Mouse (Mus musculus): ENCODE results near the gene Slc37a1.

The Slc37a1 gene

DNA sequence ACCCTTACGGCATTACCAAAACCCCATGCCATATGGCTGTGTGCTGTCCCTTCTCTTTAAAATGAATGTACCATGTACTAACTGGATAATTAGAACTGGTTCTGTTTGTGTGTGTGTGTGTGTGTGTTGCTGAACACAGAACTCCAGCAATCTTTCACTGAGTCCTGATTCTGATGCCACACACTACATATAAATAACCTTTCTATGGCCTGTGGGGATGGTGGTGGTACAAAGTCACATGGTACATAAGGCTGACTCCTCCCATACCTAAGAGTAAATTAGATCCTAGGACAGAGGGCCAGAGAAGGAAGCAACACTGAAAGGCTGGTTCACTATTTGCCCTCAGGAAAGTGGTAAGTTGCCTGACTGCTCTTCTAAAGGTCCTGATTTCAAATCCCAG, at the start of gene Slc37a1:
Gene Slc37a1, plus strand, starts transcription at position 301 of the 400 bp plus-strand sequence.
- DNase-seq: no peak

DNA sequence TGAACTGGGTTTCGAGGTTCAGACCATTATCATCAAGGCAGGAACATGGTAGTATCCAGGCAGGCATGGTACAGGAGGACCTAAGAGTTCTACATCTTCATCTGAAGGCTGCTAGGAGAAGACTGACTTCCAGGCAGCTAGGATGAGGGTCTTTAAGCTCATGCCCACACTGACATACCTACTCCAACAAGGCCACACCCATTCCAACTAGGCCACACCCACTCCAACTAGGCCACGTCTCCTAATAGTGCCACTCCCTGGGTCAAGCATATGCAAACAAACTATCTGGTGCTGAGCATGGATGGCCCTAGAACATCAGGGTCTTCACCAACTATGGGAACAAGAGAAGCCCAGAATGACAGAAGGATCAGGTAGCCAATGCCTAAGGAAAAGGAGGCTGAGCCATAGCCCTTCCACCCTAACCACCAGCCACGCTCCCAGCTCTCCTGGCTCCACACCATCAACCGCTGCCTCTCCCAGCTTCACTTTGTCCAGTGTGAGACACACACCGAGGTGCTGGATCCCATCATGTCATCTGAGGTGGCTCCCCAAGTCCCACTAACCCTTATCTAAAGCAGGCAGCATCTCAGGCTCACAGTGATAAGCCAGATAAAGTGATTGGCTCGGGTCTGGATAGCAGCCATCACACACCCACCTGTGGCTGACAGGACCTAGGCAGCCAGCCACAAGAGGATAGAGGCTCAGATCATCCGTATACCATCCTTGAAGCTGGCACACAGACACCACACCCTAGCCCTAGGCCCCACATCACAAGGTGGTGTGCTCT, 48.2 kb upstream of the Slc37a1 start:
- DNase-seq: no peak

DNA sequence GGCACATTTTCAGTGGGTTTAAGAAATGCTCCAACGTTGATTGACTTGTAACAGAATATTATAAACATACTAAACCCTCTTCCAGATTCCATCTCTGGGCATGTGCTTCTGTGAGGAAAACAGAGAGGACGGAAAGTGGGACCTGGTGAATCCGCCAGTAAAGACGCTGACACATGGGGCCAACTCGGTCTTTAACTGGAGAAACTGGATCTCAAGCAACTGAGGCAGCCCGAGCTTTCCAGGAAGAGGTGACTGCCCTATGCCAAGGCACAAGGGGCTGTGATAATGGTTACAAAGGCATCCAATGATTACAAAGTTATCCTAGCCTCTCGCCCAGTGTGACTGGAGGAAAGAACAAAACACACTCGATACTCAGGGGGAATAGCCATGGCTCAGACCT, 45.4 kb upstream of the Slc37a1 start:
- DNase-seq: no peak

DNA sequence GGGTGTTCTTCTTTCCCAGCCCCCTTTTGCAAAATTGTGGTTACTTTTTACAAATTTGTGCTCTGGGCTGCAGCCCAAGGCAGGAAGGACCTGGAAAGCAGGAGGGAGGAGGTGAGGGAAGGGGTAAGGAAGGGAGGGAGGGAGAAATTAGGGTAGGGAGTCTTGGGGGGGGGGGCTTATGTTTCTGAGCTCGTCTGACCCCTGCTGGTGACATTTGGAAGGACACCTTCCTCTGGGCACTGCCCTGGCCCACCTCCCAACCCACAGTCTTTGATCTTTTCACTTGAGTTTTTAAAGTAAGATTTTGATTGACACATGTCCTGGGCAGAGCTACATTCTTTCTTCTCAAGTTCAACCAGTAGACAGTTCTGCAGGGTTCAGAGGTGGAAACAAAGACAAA, 43.8 kb upstream of the Slc37a1 start:
- DNase-seq: peak in 1 of 2 experiments; percentile 48

DNA sequence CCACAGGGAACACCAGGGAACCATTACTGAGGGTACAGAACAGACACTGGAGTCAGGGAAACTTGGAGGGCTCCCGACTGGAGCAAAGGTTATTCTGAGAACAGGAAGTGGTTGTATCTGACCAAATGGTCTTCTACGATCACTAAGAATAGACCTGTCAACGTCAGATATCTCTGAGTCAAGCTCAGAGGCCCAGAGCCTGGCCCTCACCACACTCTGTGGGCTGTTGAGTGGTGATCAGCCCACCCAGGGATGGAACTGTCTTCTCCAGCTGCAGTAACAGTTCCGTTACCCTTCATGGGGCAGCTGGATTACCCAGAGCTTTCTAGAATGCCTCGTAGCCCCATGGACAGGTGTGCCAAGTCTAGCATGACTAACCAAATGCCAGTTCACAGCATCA, 41.3 kb upstream of the Slc37a1 start:
- no peak for DNase-seq

DNA sequence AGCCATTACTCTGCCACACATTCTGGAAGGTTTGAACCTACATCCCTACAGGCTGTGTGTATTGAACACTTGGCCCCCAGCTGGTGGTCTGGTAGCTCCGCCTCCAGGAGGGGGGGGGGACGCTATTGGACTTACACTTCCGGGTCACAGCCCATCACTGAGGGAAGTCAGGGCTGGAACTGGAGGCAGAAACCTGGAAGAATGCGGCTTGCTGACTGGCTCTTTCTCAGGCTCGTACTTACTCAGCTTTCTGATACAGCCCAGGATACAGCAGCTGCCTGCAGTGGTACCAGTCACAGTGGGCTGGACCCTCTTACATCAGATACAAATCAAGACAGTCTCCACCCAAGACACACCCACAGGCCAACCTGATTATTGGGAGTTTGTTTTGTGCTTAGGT, 39.4 kb upstream of the Slc37a1 start:
- DNase-seq: no peak

DNA sequence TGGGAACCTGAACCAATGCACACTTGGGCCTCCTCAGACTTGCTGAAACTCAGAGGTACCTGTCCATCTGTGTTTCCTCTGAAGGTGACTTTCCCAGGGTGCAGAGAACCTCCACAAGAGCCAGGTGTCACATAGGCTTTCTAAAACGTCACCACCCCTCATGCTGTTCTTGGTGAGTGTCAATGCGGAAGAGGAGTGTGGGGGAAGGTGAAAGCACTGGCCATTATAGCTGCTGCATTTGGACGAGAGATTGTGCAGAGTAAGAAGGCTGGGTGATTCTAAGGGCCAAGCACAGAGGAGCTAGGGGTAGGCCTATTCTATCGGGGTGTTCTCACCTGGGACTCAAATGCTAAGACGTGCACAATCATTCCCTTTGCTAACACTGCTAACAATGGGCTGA, 32.6 kb upstream of the Slc37a1 start:
- no peak for DNase-seq

DNA sequence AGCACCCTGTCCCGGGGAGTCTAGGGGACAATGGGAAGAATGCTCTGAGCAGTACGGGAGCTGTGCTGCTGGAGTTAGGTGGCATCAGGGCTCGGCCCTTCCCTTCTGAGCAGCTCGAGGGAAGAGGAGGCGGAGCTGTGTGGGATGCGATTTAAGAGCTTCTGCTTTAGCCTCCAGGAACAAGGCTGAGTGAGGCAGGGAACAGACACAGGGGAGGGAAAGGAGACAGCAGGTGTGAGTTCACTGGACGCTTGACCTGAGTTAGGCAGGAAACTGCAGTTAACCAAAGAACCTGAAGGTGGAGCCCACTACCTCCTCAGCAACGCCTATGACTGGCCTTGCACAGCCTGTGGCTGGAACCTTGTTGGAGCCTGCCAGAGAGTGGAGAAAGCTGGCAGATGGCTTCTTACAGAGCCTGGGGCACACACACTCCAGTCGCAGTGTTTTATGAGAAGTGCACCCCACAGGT, 32.1 kb upstream of the Slc37a1 start:
- peak; percentile 91 to 95 for DNase-seq

DNA sequence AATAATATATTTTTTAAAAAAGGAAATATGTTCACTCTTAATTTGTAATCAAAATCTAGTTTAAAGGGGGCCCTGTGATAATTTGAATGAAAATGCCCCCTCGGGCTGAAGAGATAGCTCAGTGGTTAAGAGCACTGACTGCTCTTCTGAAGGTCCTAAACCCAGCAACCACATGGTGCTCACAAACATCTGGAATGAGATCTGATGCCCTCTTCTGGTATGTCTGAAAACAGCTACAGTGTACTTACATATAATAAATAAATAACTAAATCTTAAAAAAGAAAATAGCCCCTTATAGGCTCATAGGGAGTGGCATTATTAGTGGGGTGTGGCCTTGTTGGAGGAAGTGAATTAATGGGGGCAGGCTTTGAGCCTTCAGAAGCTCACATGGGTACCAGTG, 29.4 kb upstream of the Slc37a1 start:
- DNase-seq: no peak

DNA sequence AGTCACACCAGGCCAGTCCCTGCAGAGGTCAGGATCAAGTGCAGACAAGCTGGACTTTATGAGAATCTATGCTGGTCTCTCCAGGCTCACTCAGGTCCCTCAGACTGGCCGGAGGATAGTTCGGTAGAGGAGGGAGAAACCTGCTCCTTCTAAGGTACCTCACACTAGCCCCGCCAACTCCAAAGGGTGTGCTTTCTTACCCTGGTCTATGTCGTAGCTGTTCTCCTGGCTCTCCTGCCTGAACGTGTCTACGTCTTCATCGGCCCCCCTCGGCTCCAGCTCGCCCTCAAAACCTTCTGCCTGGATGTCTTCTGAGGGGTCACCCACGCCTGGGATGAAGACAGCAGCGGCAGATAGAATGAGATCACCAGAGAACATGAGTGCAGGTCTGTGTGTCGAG, 28.7 kb upstream of the Slc37a1 start:
- no peak for DNase-seq

DNA sequence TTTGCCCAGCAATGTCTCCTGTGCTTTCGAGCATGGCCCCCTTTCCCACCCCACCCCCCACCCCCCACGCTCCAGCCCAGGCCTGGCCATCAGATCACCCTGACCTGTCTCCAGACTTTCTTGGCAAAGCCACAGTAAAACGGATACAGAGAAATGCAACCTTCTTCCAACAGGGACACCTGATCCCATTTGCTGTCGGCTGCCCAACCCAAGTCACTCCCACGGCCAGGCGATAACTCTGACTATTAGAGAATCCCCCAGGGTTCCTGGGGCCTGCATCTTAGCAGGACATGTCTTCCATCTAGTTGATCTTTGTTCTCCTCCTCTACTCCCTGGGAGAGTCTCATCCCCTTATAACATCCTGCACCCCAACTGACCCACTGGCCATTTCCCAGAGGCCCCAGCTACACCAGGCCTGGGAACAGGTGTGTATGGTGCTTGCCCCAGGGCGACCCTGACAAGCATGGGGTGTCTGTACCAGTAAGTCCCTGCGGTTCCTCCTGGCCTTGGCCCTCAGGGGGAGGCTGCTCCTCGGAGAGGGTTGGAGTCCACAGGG, 28.2 kb upstream of the Slc37a1 start:
- DNase-seq: no peak

DNA sequence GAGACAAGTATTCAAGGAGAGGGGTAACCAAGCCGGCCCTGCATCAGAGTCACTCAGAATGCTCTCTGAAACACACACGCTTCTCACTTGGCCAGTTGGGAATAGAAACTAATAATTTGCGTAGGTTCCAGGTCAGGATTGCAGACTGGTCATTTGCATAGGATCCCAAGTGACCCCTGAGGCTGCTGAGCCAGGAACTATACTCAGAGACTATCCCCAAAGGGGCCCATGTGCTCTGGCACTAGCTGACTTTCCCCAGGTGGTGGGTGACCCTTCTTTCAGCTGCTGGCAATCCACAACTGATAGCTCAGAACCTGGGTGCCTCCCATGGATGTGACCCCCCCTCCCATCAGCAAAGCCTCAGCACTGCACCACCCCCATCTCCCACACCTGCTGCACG, 27.4 kb upstream of the Slc37a1 start:
- DNase-seq: no peak

DNA sequence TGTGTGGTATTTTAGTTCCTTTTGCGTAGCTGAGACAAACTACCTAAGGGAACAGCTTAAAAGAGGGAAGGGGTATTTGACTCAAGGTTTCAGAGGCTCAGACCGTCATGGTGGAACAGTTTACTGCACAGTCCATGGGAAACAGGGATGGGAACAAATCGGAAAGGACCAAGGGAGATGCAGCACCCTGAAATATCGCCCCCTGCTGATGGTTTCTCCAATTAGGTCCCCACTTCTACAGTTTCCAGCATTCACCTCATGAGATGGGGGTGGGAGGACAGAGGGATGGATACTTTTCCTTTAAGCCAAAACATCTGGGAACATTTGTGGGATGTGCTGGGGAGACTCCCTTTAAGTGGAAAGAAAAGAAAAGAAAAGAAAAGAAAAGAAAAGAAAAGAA, 26.8 kb upstream of the Slc37a1 start:
- peak in 1 of 2 experiments; percentile 38 for DNase-seq

DNA sequence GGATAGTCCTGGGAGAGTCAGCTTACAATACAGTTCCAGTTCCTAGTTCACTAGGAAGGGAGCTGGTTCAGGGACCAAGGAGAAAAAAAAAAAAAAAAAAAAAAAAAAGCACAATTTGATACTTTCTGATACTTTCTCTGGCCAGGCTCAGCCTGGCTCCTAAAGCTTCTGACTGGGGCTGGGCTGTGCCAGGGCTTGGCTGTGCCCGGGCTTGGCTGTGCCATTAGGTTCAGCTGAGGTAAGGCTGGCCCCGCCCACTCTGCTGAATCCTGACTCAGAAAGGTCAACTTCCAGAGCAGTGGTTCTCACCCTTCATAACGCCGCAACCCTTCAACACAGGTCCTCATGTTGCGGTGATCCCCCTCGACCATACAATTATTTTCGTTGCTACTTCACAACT, 26.2 kb upstream of the Slc37a1 start:
- DNase-seq: peak in 1 of 2 experiments; percentile 59

DNA sequence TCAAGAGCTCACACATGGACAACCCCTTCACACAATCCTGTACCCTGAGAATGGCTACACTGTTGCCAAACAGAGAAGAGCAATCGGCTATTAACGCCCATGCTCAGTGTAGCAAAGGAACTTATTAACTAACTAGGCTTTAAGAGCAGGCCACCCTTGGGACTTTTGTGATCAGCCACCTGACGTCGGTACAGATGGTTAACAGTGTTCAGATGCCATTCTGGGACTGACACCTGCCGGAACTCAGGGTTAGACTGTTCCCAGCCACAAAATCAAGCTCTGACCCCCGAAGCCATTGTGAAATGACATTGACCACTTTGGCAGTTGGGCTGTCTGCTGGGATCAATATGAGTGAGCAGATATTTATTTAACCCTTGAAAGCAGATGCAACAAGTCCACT, 25.2 kb upstream of the Slc37a1 start:
- no peak for DNase-seq

DNA sequence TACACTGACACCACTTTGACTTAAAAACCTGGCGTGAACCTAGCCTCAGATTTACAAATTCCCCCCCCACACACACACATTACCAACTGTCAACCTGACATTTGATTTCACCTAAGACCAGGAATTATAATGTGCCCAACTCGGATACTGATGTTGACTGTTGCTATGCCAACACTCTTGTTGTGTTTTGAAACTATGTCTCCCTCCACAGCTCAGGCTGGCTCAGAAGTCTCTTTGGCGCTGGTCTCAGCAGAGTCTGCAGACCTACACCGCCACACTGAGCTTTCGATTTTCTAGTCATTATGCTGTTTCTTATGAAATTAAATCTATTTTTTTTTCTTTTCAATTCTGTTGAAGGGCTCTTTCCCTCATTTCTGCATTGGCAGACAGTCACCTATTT, 23.9 kb upstream of the Slc37a1 start:
- no peak for DNase-seq

DNA sequence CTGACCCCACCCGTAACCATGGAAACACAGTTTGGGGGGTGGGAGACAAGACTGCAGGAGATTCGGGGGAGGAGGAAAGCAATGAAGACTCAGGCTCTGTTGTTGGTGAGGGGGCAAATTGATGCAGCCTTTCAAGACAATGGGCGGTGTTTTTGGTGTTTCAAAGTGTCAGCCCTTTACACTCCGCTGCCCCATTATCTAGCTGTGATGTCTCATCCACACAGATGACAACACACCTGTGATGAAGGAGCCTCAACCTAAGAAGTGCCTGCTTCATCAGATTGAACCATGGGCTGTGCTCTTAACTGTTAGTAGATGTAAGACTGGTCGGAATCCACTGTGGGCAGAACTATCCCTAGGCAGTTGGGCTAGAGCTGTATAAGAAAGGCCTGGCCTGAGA, 22.8 kb upstream of the Slc37a1 start:
- no peak for DNase-seq

DNA sequence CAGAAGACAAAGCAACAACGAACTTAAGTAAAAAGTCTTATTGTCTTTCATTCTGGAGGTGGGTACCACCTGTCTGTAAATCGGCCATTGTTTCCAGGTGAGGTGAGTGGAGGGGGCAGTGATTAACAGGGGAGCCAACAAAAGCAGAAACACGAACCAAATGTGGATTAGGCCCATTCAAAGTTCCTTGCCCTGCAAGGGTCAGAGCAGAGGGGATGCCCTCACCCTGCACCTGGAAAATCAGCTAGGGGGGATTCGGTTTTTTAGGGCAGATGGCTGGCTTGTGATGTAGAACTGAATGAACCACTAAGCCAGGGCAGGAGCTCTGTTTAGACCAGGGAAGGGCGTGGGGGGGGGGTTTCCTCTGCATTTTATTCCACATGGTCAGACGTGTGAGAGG, 22.2 kb upstream of the Slc37a1 start:
- DNase-seq: no peak

DNA sequence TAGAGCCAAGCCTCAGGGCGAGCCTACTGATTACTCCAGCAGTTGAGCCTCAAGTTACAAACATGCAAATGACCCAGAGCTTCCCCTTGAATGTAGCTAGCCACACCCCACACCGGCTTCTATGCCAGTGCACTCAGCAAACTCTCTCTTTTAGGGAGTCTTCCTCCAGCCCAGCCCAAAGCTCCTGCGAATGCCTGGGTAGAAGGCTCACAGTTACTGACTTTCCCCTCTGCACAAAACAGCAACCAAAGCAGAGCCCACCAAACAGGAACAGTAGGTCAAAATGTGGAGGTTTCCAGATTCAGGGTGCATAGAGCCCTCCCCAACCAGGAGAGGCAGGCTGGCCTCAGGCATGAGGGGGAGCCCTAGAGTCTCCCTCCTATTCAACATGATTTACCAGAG, 21.4 kb upstream of the Slc37a1 start:
- peak in 1 of 2 experiments; percentile 7 for DNase-seq

DNA sequence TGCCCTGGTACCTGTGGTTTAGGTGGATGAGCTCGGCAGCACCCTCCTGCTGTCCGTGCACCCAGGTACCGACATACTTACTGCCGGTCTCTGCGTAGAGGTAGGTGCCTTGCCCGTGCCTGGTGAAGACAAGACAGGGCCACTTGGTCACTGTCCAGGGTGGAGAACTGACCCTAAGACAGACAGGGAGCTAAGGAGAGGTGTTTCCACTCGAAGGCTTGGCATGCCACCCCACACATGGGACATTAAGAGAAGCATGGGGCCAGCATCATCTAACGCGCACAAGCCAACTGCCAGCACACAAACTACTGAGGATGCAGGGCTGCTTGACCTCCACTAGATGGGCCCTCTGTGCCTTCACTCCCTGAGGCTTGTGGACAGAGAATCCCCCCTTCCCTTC, 20.8 kb upstream of the Slc37a1 start:
- DNase-seq: peak in 1 of 2 experiments; percentile 5

DNA sequence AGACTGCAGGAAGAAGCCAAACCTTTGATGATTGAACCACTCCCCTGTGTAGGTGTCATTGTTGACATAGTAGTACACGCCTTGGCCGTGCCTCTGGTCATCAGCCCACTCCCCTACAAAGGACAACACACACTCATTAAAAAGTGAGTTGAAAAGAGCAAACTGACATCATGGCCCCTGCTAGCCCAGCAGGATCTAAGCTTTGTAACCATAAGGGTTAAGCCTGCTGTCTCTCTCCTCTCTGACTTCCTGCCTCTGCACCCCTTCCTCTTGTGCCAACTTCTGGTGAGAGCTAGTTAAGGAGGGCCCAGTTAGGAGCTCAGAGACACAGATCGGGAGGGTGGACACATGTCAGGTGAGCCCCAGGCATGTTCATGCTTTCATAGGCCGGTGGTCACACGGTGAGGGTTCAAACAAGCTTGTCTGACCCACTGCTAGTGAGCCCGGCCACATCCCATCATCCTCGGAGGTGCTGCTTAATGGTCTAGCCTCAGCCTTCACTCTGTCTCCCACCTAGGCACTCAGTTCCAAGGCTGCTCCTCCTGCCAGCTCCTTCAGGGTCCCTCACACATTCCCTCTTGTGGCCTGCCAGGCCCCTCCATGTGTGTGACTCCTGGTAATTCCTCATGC, 20.2 kb upstream of the Slc37a1 start:
- DNase-seq: peak in 1 of 2 experiments; percentile 6

DNA sequence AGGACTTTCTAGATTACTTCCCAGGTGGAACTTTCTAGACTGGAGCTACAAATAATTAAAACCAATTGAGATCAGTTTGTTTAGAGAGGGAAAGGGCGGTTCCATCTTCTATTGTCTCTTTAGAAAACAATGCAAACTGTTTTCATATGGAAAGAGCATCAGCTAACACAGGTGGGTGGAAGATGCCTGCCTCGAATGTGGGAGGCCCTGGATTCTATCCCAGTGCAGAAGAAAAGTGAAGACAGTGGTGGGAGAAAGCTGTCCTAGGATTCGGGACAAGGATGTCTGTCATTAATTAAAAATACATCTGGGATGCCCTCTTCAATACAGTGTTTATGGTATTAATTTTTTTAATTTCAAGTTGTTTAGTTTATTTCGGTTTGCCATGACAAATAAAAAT, 19.5 kb upstream of the Slc37a1 start:
- no peak for DNase-seq

DNA sequence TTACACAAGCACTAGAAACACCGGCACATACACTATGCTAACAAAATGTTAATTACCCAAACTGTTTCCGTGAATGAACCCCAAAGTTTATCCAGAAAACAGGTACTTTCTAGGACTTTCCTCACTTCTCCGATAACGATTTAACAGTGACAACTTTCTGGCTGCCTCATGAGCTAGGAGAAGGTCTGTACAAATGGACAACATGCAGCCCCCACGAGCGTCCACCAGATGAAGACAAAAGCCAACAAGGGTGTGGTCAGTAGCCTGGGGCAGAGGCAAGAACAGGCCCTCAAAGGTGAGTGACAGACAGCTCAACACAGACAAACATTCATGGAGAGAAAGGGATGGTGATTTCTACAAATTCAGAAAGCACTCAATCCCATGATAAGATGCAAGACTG, 19.0 kb upstream of the Slc37a1 start:
- DNase-seq: no peak

DNA sequence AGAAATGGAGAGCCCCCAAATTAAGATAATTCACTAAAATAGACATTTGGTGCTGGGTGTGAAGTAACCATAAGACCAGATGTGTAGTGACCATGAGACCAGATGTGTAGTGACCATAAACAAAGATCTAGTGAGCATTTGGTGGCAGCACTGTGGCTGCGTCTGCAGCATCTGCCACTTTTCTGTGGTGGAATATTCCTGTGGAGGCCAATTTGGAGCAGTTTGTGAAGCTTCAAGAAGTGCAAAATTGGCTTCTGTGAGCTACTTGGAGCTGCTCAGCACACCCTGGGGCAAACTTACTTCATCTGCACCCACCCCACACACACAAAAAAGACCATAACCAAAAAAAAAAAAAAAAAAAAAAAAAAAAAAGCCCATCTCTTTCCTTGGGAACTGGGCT, 18.6 kb upstream of the Slc37a1 start:
- DNase-seq: no peak
